Mouse (Mus musculus) thymus, adult 18-20 months (tissue): ENCODE data around the gene Efna5.

Experiments used
- DNase-seq, 2 experiments: peaks; one replicate each; pipeline ENCODE4 v3.0.0; 2022; ENCODE audit warnings: mixed read lengths in 2 of 2

Gene Efna5

DNA sequence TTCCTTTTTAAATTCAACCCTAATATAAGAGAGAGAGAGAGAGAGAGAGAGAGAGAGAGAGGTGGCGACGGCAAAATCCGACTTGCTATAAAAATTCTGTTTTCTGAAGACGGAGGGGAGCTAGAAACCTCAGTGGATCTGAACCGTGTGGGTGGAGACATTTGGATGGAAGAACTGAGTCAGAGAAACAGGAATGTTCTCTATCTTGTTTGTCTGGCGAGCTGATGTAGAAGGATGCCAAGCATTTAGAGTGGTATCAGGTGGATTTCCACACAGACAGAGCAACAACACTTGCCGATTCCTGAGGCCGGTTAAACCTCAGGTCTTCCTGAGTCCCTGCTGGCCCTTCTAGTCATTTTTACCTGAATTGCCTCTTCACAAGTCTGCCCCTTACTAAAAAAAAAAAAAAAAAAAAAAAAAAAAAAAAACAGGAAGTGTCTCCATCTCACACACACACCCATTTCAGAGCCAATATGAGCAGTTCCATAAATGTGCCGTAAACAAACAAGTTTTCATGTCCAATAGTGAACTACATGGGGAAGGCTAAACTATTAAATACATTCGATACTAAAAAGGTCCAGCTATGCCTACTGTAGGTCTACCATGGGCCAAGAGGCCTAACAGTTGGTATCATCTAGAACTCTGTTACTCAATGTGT lies 231.7 kb downstream of the Efna5 start:
- DNase-seq: no peak

DNA sequence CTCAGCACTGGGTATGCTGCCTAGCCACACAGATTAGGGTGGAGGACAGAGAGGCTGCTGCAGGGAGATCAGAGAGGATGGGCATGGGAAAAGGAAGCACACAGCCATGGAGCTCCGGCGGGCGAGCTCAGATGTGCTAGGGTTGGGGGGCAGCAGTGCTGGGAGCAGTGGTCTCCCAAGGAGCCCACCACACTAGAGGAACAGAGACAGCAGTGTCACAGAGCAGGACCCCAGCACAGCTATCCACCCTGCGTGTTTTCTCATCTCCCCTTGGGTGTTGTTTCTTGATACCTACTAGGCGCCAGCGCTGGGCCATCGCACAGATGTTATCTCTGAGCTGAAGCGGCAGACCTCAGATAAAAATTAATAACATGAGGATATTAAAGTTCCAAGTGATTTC lies 234.3 kb downstream of the Efna5 start:
- no peak for DNase-seq

DNA sequence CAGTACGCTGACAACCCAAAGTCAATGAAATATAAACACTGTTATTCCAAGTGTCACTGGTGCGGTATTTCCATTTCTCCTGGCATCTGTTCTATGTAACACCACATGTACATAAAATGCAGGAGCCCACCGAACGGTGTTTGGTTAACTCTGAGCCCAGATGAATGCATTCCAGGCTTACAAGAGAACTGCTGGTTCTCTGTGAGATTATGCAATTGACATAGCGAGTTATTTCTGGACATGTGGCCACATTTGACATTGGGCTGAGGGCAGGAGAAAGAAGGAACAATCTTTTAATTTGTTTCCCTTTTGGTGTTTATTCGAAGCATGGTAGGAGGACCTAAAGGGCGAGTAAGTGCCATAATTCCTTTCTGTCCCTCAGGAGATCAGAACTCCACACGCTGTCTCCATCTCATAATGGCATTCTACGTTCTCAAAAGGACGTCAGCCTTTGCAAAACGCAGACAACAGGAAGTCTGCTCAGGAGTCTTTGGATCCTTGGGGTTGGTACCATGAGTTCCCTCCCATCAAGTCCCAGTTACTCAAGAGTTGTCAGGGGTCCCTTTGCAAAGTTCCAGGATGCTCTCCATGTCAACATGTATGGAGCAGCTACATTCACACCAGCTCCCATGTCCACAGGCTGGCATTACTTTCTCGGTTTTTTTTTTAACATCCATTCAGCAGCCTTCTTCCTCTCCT lies 238.5 kb downstream of the Efna5 start:
- no peak for DNase-seq

DNA sequence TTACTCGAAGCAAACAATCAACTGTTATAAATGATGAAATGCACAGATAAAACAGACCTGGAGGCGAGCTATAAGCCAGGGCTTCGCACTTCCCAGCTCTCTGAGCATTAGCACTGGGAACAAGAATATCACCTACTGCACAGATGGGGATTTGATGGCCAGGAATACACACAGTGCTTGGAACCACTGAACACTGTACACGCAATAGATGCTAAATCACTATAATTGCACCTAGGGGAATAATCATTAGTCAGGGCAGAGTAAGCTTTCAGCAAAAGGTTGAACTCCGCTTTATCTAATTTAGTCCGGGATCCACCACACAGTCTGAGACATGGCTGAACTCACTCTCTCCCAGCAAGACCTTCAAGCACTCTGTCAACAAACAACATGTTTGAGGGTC lies 240.5 kb downstream of the Efna5 start:
- no peak for DNase-seq

DNA sequence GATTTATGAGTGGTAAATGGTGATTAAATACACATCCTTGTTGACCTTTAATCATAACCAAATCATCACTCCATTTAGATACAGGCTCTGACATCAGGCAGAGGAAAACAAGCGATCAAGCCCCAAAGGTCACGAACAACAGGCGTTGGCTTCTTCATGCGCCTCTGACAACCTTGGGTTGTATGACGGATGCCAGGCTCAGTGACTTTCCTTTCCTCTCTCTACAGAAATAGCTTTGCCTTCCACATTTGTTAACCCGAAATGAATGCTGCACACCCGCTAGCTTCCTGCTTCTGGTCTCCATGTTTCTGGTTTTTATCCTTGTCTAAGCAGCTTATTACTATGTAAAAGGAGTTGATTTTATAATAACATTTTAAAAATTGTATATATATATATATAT lies 244.2 kb downstream of the Efna5 start:
- no peak for DNase-seq

DNA sequence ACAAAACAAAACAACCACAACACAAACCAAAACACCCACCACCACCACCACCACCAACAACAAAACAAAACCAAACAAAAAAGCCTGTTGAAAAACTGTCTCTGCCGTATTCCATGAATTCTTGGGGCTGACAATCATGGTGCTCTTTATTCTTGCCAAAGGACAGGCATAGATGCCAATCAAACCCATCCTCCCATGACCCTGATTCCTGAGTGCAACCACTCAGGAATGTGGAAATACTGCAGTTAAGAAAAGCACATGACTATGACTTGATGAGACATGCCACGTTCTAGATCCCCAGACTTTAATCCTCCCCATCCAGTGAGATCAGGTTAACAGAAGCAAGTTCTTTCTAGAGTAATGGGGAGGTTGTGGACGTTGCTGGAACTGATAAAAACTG lies 246.2 kb downstream of the Efna5 start:
- DNase-seq: no peak

DNA sequence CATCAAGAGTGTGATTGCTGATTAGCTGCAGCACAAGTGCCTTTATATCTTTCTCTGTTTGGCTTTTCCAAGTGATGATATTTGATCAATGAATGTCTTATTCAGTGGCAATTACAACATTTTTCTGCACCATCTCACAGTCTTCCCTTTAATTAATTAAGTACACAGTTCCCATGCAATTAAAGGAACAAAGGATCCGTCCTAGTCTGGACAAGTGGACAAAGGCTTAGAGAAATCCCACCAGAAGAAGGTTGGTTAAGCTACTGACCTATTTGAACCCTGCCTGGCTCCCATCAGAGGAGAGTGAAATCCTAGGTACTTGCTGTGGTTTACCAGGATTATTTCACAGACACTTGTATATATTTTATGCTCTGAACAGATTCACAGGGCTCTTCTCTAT lies 252.6 kb downstream of the Efna5 start:
- no peak for DNase-seq

DNA sequence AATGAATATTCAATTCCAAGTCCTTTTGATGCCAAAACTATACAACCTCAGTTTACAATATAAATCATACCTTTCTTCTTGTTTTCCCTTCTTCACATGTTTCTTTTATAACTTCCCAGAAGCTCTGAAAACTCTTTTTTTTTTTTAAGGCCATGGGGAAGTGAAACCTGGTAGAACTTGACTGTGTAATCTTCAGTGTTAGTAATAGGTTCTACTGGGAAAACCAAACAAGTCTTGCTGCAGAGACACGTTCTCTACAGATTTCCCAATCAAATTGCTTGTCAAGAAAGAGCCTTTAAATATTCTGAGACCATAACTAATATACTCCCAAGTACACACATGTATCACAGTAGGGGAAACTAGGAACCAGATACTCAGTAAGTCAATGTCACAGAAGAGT lies 253.6 kb downstream of the Efna5 start:
- DNase-seq: no peak

DNA sequence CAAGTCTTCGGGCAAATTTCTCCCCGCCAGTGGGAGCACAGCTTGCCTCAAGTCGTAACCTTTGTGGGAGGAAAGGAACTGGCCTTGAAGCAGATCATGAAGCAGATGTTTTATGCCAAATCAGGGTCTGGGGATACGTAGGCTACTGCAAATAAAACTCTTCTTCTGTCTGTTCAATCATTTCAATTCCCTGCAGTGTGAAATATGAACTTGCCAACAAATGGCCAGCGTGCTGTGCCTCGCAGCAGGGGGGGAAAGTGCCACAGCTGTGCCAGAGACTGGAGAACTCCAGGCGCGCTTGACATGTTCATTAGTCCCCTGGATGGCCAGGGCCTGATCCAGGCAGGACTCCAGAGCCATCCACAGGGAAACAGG lies 255.5 kb downstream of the Efna5 start:
- no peak for DNase-seq

DNA sequence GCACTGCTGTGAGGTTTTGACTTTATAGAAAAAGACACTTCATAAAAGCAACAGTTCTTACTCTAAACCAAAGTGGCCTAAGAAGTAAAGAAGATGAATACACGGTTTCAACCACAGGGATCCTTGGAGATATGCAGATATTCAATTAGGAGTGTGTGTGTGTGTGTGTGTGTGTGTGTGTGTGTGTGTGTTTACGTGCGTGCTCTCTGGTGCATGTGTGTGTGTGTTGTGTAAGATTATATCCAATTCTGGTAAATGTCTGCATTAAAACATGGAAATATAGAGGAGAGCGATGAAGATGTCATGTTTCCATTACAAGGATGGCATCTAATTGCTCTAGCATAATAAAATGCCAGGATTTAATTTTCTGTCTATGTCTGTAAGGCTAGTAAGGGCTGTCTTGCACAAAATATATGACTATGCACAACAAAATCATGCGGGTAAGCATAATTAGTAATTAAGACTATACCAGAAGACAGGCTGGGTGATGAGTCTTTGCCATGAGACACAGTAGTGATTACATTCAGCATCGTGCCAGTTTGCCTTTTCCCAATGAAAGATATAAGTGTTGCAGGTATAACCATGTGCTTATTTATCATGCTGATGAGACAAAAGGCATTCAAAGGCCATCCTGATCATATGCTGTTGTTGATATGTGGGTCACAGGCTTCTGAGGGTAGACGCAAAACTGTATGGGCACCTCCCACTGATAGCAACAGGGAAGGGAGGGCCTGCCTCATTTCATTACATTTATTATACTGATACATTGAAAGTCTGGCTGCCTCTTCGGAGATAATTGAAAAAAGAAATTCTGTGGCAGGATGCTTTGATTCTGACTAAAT lies 256.1 kb downstream of the Efna5 start:
- no peak for DNase-seq

DNA sequence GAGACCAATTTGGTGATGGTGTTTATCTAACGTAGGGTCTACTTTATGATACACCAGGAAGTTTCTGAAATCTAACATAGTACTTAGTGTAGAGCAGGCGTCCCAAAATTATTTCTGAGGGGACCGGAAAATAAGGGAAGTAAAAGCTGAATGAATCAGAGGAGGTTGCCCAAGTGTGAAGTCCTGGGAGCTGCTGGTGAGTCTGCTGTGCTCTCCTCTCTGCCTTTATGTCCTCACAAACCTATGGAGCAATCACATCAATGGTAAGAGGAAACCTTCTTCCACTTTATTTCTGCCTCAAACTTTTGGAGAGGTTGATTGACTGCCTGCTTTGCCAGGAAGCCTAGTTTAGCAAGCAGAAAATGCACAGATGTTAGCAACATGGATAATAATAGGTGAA lies 257.9 kb downstream of the Efna5 start:
- DNase-seq: no peak

DNA sequence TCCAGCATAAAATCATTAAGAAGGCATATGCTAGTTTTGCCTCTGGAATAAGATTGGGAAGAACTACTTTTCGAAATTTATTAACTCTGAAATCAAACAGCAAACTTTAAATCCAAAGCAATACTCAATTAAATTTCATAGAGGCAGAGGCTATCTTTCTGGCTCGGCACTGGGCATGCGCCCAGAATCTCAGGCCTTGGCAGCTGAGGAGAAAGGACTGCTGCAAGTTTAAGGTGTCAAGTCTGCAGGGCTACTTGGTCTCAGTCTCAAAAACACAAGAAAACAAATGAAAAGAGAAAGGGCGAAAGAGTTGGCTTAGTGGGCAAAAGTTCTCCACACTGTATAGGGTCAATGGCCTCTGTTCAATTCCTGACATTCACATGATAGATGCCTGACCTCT lies 258.6 kb downstream of the Efna5 start:
- no peak for DNase-seq

DNA sequence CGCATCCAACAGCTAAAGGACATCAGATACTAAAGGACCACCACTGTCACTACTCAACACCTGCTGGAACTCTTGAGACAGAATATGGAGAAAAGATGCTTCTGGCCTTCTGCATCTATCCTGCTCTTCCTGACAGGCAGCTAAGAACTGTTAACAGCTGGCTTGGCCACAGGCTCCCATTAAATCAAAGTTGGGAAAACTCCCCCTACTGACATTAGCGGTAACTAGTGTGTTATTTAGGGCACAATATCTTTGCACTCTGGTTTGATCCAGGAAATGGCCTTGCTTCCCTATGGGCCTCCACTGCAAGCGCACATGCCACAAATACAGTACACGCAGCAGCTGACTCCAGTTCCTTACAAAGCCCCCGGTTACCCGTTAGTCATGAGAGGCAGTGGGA lies 266.0 kb downstream of the Efna5 start:
- DNase-seq: no peak

DNA sequence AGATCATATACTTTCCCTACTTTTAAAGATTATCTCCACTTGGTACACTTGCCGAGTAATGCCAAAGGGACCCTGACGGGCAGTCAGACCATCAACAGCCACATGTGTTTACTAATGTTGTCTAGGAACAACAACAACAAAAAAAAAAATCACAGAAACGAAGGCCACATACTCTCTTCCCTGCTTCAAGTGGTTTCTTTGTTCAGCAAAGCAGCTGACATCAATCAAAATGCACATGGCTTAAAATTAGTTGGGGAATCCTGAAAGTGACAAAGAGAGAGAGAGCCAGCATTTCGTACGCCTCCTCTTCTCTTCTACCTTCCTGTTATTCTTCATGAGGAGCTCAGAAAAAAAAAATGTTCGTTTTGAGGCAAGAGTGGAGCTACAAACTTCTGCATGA lies 266.4 kb downstream of the Efna5 start:
- no peak for DNase-seq

DNA sequence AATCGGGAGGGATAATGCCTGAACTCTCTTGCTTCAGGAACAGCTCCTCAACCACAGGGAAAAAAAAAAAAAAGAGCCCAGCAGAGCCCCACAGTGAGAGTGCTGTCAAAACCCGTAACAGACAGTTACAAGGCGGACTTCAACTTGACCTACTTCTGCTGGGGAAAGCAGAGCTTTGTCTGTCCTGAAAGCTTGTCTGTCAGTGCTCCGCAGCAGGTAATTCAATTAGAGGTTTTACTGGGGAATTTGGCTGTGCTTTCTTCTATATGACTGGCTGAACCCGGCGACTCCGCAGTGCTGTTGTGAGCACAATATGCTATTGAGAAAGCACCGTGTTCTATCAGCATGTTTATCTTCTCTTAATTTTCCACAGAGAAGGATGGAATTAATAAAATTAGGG lies 266.9 kb downstream of the Efna5 start:
- DNase-seq: no peak

DNA sequence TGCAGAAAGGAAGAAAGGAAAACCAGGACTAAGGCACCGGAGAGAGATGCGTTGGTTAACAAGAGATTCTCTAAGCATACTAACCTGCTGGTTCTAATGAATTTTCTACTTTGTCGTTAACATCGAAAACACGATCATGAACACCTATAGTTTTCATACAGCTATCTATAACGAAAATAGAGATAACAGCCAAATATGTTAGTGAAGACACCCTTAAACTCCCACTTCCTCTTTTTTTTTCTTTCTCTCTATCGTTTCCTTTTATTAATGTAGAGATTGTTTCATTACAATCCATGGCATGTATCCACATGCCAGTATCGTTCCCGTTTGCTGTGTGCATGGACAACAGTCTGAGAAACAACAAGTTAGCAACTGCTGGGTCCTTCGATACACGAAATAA lies 267.9 kb downstream of the Efna5 start:
- DNase-seq: no peak

DNA sequence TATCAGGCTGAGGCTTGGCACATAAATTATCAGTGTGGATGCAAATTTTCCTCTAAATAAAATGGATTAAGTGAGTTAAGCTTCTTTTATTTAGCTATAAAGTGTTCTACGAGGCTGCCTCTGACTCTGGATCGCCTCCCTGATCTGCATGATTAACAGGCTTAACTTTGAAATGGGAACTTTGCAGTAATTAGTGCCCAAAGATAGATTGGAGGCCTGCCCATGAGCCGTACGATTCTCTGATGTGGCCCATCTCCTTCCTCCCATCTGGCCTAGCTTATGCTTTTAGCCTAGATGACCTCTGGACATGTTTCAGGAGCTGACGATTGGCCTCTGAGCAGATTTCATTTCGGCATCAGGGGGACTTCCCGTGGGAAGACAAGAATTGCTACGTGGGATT lies 273.0 kb downstream of the Efna5 start:
- DNase-seq: no peak

DNA sequence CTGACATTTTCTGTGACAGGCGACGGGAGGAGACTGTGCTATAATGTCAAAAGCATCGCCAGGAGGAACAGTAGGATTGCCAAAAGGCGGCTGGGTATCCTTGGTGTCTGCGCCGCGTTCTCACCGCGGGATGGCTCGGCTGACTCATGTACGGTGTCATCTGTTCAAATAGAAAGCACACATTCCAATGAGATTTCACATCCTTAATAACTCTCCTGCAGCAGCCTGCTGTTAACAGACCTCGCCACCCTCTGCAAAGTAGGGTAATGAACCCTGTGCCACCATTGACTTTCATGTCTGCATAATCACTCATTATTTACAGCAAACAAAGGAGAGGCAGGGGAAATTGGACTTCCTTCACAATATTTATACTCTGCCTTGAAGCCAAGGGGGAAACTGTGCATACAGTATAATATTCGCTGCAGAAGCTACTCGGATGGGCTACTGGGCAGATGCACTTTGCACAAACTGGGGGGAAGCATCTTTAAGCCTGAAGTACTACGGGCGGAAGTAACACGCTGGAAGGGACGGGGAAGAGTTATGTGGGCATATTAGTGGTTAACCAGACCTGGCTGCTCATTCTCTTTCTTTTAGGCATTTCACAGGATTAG lies 273.7 kb downstream of the Efna5 start:
- no peak for DNase-seq

DNA sequence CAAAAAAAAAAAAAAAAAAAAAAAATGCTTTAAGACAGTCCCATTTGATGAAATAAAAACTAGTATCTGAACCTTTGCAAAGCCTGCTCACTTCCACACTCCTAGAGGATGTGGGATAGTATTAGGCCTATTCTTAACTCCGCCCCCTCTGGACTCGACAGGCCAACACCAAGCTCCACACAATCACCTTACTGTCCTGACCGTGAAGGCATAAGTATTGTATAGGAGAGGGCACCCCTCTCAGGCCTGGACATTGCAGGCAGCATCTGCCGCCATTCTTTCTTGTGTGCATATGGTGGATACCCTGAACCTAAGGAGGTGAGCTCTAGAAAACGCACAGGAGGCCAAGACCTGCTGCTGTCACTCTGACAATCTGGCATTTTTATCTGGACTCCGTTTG lies 274.4 kb downstream of the Efna5 start:
- DNase-seq: no peak

DNA sequence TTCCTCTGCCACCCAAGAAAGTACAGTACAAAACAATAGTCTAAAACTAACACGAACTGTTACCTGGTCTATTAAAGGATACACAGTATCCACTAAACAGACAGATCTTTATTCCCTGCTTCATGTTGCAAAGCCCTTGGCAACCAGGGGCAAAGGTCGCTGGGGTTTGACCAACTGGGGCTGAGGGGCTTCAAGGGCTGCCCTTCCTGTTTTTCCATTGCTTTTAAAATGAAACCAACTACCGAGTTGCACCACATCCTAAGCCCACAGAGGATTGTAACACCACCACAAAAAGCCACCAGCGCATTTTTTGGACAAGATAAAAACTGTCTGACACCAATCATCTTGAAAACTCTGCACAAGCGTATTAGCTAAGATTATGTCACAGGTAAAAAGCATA lies 276.8 kb downstream of the Efna5 start:
- no peak for DNase-seq

DNA sequence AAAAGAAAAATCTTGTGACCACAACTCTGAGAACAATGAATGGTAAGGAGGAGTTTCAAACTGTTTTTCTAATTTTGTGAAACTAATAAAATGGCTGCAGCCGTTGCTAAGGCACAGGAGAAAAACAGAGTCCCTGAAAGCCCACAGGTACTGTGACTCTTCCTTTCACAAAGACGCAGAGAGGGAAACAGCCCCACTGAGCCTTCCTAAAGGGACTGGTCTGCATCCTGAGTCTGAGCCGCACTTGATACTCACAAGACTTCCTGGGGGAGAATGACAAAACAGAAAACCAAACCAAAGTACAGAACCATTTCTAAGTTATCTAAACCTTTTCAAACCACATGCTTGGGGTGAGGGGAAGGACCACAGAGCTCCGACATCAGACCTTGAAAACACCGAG lies 277.5 kb downstream of the Efna5 start:
- no peak for DNase-seq

DNA sequence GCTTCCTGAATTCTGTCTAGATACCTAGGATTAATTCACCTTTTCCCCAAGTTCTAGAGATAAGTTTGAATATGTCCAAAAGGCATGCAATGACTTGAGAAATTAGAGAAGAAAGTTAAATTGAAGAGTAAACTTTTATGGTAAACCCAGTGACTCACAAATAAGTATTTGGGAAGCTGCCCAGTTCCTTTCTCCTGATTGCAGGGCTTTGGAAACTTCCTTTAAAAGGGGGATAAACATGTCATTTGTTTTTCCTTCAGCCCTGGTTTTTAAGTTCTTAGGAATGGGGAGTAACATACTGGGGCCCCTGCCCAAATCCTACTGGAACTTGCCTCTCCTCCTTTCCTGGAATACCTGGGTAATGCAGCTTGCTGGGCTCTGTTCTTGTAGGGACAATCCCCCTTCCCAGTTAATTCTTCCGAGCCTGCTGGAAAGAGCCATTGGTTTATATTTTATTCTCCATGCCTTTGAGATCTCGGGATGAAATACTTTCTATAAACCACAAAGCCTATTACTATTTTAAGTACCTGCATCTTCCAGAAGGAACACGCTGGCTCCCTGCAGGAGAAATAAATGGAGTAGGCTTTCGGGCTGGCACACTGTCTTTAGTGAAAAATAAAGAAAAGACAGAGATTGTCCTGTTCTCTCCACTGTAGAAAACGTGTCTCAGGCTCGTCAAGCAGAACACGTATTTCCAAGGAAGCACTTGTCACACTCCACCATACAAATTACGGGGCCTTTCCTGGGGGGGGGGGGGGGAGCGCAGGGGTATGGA lies 282.2 kb downstream of the Efna5 start:
- DNase-seq: no peak
